Mouse (Mus musculus) right cerebral cortex, postnatal 14 days (tissue): Measurements from ENCODE around the gene Dscam.

Experiments used
- DNase-seq: peaks from one replicate; pipeline ENCODE4 v3.0.0; 2022

Dscam gene

DNA sequence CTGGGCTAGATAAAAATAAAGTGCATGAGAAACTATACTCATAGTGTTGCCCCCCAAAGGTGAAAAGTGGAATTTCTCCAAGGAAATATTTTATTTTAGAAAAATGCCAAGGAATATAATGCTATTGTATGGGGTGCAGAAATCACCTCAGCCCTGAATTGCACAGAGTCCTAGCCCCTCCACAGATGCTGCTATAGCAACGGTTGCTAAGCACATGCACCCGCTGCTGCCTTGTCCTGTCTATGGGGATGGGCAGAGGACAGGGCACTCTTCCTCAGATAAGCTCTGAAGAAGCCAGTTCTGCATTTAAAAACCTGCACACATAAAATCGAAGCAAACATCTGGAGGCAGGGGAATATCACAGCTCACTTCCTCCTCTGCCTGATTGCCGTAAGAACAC lies 315.5 kb downstream of the Dscam start:
- DNase-seq = no peak

DNA sequence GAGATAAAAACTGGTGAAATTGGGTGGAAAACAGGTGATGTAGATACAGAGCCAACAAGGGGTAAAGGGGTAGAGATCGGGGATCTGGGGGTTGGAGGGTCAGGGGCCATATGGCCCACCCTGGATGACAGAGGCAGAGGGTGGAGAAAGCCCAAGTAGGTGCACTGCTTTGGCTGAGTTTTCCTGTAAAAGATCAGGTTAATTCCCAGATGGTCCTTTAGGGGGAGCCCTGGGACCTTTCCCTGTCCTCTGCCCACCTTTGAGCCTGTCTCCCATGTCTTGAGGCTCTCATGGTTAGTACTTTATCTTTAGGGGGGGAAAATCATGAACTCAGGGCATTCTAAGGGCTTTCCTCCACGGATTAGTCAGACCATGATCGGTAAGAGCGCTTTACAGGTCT lies 318.2 kb downstream of the Dscam start:
- DNase-seq = peak; percentile 27

- DNase-seq = no peak
Measured at GRCm38 (mm10) chr16:96848916-96849315, 321.6 kb downstream of the Dscam start.

GRCm38 (mm10) chr16:96846585-96846984 lies 324.0 kb downstream of the Dscam start:
- no peak for DNase-seq

DNA sequence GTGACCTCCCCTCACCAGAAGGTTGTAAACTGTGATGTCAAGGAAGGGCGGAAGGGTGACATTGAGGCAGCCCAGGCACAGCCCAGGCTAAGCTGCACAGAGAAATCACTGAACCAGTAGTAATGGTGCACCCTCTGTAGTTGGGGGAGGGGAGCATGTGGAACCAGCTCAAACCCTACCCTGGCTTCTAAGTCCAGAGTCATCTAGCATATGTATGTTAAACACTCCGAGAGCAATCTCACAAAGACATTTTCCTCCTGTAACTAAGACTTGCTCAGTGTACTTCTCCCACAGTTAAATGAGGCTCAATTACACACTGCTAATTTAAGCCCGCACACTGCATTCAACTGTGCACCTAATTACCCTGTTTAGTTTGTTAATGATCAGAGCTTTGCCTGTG lies 324.4 kb downstream of the Dscam start:
- DNase-seq = no peak

- DNase-seq = no peak
Measured at GRCm38 (mm10) chr16:96845475-96846098, 325.0 kb downstream of the Dscam start.

DNA sequence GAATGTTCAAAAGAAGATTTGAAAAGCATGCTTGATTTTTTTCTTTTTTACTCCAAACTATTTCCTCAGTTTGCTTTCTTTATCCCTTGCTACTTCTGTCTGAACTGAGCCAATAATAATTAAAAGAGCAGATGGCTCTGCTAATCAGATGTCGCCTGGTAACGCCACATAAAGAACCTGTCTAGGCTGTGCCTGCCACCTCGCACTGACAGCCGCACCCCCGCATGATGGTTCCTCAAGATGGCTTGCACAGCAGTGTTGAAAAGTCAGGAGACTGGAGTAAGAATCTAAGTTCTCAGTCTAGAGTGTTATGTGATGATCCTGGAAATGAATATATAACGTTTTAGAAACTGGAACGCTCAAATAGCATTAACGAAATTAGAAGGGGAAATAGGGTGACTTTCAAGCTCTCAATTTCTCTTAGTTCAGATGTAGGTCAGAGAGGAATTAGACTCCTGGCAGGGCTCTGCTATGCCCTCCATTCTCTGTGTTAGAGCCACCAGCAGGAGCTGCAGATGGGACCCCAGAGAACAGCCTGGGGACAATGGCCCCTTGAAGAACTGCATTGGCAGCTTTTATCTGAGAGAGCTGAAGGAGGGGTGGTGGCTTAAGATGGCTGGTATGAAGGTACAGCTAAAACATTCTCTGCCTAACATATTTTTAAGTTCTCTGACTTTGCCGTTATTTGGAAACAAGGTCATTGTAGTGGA lies 326.7 kb downstream of the Dscam start:
- DNase-seq = peak; percentile 42

DNA sequence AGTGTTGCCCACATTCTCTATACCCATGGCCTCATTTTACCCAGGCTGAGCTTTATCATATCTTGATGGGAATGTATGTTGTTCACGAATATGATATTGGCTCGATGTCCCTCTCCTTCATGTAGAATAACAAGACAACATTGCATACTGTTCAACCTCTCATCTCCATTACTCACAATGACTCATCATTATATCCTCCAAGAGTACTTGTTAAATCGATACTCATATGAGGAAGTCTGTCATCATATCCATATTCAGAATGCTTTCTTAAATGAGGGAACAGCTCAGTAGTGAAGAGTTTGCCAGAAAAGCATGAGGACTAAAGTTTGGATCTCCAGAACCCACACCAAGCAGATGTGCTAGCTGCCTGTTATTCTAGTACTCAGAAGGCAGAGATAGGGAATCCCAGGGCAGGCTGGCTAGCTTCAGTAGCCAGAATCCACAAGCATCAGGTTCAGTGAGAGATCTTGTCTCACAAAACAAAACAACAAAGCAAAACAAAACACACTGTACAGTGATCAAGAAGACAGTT lies 327.7 kb downstream of the Dscam start:
- DNase-seq = no peak

- peak; percentile 61 for DNase-seq
Measured at GRCm38 (mm10) chr16:96819649-96820048, 350.9 kb downstream of the Dscam start.

- DNase-seq = no peak
Measured at GRCm38 (mm10) chr16:96806298-96806697, 364.3 kb downstream of the Dscam start.

DNA sequence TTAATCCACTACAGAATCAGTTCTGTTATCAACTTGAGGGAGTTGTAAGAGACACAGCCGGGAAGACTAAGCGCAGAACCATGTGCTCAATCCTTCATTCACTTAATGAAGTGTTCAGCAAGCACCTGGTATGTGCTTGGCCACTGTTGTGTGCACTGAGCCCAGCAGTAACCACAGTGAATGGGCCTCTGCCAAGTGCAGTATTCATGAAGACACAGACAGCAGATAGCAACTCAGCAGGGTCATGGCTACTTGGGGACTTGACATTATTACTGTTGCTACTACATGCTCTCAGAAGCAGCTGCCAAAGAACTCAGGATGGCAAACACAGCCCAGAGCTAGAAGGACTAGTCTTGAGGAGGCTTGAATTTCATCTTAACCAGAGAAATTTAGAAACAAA lies 367.9 kb downstream of the Dscam start:
- DNase-seq = no peak

DNA sequence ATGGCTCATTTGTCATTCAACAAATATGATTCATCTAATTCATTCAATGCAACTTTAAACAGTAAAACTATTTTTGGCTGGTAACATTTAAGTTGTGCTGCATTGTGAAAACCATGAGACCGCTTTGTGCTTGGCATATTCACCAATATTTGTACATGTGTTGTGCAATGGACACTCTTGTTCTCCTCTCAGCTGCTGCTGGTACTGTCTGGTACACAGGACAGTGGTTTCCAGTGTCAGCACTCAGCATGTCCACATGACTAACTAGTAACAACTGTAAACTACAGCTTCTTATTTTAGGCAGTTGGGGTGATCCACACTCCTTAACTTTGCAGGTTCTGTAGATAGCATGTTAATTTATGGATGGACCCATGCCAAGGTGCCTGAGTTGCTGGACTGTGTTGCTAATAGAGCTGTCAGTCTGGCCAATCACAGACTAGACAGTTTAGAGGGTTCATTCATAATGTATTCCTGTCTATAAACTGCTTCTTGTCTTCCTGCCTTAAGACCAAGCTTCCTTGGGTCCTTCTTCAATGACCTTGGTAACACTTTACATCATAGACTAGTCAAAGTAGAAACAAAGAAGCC lies 368.8 kb downstream of the Dscam start:
- no peak for DNase-seq

DNA sequence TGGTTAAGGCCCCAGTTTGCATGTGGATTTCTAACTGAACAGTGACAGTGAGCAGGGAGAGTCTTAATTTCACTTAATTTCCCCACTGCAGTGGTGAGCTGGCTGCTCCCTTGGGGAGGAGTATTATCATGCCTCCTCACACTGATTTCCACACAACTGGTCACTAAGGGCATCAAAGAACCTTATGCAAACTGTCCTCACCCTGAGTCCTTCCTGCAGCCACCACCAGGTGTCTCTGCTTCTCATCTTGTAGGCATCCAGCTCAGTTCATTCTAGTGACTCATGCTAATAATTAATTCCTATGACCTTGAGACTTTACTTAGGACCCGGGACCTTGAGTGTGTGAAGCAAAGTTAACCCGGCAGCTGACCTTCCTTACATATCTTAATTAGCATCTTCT lies 375.1 kb downstream of the Dscam start:
- no peak for DNase-seq

DNA sequence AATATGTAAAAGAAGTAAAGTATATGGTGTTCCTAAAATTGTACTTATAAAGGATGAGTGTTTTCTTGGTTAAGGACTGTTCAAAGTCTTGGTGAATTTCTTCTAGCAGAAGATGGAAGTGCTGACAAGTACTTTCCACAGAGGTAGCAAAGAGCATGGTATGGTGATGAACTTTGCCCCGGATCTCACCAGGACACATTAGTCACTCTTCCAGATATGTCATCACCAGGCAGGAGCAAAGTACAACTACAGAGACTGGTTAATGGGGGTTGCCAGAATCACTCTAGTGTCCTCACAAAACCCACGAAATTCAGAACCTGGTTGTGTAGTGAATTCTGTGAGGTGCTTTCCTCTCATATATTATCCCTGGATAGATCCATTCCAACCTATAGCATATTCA lies 379.2 kb downstream of the Dscam start:
- DNase-seq = no peak

- DNase-seq = no peak
Measured at GRCm38 (mm10) chr16:96788286-96788685, 382.3 kb downstream of the Dscam start.

GRCm38 (mm10) chr16:96779021-96779420 lies 391.5 kb downstream of the Dscam start:
- no peak for DNase-seq

GRCm38 (mm10) chr16:96774245-96774644 lies 396.3 kb downstream of the Dscam start:
- no peak for DNase-seq

DNA sequence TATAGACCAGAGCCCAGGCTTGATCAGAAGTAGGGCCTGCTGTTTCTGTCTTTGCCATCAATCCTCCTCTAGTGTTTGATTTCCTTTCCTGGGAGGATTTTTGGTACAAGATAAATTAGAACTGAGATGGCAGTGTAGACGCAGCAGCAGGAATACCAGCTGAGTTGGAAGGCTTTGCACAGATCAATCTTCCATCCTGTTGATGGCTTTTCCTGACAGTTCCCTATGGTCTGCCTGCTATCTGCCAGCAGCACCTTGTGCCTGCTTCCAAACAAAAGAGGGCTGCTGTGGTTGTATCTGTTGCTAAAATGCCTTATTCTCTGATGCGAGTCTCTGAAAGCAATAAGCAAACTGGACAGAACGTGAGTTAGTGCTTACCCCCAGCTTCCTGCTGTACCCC lies 402.6 kb downstream of the Dscam start:
- no peak for DNase-seq

DNA sequence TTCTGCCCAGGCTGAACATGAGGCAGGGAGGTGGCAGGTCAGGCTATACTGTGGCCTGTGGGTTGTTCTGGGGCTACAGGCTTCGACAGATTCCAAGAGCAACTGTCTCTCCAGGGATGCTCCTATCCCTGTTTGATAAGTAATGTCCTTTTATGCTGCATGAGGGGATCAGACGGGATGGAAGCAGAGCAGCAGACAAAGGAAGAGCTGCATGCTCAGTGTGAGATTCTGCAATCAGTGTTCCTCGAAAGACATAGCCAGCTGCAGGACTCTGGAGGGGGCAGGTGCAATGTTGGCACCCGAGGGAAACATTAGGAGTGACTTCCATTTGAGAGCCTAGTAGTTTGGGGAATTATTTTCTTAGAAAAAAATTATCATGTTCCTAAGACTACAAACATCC lies 403.0 kb downstream of the Dscam start:
- DNase-seq = no peak

- no peak for DNase-seq
Measured at GRCm38 (mm10) chr16:96761225-96761624, 409.3 kb downstream of the Dscam start.

DNA sequence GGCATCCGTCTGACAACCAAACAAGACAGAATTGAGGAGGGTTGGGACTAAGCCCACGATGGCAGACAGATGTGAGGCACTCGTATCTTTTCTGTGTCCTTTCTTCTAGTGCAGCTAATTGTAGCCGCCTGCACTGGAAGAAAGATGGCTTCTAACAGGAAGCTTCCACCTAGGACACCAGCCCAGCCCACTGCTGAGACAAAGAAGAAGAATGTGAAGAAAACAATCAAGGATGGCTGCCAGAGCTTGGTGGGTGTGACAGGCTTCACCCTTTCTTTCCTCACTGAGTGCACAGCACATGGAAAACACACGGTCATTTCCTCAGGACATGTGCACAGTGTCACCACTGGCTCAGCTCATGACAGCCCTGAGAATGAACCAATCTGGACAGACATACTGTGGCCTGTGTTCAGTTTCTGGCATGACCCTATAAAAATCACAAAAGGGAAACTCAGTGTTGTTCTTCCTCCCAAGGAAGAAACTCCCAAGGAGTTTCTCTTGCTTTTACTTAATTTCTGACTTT lies 411.4 kb downstream of the Dscam start:
- no peak for DNase-seq

DNA sequence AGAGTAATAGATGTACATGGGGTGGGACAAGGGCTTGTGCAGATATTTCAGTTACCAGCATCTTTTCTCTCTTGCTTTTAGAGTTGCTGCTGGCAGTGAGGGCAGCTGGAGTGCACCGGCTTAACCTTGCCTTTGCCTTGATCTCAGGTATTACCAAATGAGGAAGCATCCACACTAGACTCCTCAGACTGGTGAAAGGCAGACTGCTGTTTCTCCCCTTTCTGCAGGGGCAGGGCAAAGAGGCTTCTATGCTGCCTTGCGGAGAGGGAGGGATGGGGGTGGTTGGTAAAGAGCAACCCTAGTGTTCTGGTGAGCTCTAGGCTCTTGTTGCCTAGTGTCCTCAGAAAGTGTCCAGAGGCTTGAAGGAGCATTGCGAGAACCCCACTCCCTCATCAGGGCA lies 412.2 kb downstream of the Dscam start:
- no peak for DNase-seq

GRCm38 (mm10) chr16:96757588-96758313 lies 412.8 kb downstream of the Dscam start:
- DNase-seq = no peak
